Mouse (Mus musculus) fibroblast of lung, adult 2 months (primary cell): ENCODE results near the gene Rnase4.

ENCODE experiments used
- DNase-seq: peaks from one replicate; pipeline ENCODE4 v3.0.0-alpha.2; 2011; ENCODE audit warnings: low read depth

Rnase4 gene

DNA sequence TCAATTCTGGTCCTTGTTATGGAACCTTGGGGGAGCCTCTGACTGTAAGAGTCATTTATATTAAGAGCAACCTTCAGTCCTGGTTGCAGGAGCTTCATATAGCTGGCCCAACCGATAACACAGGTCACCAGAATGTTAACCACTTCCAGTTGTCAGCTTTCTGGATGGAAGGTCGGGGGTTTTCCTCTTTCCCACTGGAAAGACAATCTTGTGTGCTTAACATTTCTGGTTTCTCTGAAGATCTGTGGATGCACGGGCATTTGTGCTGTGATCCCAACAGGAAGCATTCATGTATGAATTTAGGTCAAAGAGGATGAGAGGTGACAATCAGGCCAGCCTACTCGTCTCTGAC lies 38.7 kb downstream of the Rnase4 start:
- no peak for DNase-seq

DNA sequence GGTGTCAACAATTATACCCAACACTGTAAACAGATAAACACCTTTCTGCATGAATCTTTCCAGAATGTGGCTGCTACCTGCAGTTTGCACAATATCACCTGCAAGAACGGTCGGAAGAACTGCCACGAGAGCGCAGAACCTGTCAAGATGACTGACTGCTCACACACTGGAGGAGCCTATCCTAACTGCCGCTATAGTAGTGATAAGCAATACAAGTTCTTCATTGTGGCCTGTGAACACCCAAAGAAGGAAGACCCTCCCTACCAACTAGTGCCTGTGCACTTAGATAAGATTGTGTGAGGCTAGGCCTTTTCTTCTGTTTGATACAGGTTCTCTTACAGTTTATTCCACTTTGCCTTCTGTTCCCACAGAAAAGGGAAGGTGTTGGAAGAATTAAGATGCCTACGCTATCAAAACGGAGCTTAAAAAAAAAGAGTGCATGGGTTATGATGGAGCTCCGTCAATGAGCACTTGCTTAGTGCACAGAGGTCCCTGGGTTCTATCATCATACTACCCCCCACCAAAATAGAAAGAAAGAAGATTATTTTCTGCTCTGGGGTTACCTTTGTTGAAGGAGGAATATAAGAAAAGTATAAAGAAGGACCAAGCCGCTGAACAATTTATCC lies 39.6 kb downstream of the Rnase4 start:
- DNase-seq: no peak

DNA sequence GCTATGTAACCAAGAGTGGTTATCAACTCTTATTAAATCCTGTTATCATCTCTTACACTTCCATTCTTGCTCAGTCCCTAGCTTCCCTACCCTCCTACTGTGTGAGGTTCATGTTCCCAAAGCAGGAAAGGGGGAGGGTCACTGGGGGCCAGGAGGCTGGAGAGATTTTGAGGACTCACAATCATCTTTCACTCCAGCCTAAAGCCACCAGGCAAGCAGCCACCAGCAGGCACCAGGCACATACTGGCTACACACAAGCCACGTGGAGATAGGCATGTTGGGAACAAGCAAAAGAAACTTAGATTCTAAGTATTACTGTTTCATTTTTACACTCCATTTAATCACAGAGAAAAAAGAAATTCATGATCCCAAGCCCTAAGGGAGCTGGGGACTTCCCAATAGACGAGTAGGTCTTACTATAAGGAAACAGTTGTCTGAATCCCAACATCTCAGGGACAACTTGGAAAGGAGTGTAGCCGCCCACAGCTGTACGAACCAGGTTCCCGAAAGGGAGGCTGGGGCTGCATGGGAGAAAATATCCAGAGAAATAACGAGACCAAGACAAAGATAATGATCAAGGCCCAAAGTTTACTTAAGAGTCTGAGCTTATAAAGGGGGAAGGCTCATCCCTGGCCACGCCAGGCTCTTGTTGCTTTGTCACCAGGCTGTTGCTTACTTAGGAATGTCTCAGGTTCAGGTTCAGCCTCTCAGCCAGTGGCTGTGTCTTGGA lies 40.4 kb downstream of the Rnase4 start:
- DNase-seq: no peak

DNA sequence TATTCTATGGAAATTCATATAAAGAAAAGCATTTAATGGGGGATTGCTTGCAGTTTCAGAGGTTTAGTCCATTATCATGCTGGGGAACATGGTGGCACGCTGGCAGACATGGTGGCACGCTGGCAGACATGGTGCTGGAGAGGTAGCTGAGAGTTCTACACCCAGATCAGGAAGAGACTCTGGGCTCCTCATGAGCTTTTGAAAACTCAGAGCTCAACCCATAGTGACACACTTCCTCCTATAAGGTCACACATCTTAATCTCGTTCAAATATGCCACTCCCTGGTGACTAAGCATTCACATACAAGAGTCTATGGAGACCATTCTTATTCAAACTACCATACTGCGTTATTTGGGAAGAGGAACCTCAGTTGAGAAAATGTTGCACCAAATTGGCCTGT lies 41.5 kb downstream of the Rnase4 start:
- DNase-seq: no peak

DNA sequence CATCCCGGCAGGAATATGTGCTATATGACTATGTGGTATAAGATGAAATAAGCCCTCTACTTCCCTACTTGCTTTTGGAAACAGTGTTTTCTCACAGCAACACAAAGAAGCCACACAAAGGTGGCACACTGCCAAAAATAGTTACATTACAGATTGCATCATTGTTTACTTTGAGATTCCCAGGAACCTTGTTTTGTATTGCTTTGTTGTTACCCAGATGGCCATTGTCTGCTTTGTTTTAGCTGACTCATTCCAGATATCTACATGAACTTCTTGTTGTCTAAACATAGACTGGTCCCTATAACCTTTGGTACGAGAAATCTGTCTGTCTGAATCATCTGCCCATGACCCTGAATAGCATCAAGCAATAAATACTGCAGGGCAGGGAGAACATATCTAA lies 49.5 kb downstream of the Rnase4 start:
- no peak for DNase-seq

DNA sequence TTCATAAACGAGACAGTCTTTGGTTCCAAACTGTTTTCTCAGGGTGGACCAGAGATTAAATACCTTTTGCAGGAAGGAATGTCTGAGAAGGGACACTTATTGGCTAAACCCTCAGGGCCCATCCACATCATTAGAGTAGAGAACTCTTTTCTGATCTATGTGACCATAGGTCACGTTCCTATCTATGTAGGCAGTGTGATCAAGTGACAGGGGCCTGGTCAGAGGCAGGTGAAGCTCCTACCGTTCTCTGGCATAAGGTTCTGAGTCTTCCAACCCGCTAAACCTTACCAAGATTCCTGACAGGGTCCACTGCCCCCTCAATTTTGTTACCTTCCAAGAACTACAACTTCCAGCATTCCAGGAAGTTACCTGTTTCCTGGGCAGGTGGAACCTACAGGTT lies 51.2 kb downstream of the Rnase4 start:
- DNase-seq: no peak

DNA sequence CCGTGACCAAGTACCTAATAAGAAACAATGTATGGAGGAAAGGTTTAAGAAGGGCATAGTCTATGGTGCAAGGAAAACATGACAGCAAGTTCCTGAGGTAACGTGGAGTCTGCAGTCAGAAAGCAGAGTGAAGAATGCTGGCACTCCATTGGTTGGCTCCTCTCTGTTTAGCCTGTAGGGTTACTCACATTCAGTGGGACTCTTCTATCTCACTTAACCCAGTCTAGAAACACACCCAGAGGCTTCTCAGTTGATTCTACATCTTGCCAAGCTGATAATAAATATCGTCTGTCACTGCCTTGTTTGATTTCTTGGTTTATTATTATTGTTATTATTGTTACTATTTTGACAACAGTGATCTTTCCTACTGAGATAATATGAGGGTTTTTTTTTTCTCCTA lies 51.7 kb downstream of the Rnase4 start:
- DNase-seq: no peak

DNA sequence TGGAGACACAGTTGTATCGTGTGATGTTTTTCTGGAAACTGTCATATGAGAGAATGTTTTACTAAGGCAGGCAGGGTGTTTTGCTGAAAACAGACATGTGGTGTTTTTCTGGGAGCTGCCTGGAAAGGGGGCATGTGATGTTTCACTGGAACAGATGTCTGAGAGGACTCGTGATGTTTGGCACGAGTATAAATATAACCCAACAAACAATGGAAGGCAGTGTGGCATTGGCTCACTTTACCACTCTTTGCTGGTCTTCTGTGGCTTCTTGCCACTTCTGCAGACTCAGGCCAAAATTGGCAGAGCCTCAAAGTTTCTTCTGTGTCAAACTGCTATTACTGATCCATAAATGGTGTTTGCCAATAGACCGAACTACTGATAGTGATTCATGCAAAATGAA lies 52.4 kb downstream of the Rnase4 start:
- peak; percentile 90 for DNase-seq

DNA sequence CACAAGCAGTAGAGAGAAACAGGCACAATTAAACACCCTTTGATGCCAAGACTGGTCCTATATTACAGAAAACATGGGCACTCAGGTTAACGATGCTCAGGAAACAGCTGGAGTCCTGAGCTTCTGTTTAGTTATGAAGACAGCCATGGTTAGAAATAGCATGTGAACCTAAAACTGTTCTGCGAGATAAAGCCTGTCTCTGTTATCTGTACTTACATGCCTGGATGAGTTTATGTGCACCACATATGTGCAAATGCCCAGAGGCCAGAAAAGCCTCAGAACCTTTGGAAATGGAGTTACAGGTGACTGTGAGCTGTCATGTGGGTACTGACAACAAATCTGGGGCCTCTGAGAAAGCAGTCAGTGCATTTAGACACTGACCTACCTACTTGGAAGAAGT lies 53.1 kb downstream of the Rnase4 start:
- no peak for DNase-seq

DNA sequence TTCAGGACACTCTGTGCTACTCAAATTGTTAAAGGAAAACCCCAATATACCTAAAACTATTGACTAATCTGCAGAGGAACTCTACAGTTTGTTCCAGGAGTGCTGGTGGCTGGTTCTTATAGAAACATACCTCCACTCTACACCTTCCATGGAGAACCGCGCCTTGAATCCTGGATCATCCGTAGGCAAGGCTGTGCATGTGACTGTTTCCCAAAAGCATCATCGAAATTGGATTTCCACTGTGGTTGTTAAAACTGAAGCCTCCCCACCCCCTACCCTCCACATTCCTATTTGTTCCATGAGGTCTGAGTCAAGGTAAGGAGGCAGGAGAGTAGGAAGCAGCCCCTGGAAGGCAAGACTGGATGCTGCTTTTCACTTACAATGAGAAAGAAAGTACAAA lies 53.6 kb downstream of the Rnase4 start:
- no peak for DNase-seq

DNA sequence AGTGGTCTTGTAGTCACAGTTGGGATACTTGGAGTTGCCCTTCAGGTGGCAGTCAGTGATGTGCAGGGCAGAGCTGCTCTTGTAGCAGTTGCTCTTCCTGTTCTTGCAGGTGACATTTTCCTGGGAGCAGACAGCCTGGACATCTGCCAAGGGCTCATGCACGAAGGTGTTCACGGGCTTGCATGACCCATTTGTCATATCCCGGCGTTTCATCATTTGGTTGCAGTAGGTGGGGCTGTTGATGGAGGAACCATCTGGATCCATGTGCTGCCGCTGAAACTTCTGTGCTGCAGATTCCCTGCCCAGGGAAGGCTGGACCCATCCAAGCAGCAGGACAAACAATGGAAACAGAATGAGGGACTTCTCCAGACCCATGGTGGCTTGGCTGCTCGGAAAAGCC lies 54.6 kb downstream of the Rnase4 start:
- no peak for DNase-seq

DNA sequence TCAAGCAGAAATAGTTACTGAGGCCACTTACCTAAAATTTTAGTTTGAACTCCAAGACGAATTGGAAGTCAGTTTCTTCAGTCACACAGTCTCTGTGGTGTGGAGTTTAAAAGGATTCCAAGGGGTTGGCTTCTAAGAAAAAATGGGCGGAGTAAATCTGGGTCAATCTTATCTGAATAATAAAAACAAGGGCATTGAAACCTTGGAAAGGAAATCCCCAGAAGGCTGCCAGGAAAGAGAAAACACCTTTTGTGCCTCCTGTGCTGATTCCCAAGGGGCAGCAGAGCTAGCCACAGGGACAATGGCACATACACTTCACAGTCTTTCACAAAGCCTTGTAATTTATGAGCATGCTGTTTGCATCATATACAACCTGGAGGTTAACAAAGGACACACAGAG lies 55.8 kb downstream of the Rnase4 start, which contains the start of gene Rnase1:
Gene Rnase1 (minus strand): TSS at position 101 of the 400 bp plus-strand sequence.
- DNase-seq: no peak

DNA sequence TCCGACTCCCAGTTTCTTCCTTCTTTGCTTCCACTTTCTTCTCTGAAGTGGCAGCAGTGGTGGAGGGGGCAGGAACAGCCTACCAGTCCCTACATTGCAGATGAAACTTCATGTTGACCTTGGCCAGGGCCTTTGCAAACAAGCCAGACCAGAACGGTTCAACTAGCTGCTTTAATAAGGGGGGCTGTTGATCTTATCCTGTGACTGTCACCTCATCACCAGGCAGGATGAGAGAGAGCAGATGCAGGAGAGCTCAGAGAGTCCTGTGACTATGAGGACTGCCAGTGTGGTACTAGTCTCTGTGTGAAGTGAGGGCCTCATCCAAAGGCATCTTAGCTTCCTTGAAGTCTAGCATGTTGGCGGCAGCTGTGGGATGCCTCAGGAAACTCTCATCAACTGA lies 57.1 kb downstream of the Rnase4 start:
- DNase-seq: no peak

DNA sequence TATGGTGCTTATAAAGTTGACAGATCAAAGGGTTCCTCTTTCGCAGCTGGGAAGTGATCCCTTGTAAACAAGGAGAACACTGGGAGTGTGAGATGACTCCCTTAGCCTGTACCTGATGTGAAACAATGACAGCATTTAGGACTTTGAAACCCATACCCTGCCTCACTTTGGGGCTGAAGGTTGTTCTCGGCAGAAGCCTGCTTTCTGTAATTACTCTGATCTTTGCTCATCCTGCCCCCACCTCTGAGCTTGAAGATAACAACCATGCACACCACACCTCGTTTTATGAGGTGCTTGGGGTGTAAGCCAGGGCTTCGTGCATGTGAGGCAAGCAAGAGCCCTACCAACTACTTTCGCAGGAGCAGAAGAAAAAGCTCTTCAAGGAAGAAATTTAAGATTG lies 58.3 kb downstream of the Rnase4 start:
- DNase-seq: no peak

DNA sequence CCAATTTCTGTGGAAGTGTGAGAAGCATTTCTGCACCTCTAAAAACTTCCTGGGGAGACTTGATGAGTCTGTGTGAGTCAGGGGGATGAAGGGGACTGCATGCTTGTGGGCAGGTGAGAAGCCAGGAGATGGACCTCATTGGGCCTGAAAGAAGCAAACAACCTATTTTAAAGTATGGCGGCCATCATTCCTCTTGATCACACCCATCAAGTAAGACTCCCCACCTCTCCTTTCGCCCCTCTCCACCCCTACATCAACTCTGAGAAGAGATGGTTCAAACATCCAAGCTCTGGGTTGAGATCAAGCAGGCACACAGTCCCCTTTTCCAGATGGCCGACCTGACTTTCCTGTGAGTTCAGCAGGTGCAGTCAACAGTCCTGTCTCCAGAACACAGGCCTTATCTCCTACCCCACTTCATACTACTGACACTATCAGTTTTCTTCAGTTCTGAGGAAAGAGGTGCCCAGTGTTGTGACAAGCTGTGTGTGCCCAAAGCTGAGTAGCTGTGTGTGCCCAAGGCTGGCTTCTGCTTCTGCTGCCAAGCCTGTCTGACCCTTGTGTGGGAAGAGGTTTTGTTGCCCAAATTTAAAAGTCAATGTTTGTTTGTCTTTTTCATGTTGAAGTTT lies 59.4 kb downstream of the Rnase4 start:
- no peak for DNase-seq

DNA sequence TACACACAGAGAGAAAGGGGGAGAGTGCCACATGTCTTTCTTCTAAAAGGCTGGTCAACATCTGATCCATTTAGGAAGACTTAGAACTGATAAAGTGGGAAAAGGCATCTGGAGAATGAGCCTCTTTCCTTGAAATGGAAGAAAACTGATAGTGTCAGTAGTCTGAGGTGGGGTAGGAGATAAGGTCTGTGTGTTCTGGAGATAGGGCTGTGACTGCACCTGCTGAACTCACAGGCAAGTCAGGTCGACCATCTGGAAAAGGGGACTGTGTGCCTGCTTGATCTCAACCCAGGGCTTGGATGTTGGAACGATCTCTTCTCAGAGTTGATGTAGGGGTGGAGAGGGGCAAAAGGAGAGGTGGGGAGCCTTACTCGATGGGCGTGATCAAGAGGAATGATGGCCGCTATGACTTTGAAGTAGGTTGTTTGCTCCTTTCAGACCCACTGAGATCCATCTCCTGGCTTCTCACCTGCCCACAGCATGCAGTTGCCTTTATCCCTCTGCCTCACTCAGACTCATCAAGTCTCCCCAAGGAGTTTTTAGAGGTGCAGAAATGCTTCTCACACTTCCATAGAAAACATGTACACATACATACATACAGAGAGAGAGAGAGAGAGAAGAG lies 61.5 kb downstream of the Rnase4 start:
- no peak for DNase-seq
